Mouse (Mus musculus): ENCODE results near the gene Nacc1.

The Nacc1 gene

DNA sequence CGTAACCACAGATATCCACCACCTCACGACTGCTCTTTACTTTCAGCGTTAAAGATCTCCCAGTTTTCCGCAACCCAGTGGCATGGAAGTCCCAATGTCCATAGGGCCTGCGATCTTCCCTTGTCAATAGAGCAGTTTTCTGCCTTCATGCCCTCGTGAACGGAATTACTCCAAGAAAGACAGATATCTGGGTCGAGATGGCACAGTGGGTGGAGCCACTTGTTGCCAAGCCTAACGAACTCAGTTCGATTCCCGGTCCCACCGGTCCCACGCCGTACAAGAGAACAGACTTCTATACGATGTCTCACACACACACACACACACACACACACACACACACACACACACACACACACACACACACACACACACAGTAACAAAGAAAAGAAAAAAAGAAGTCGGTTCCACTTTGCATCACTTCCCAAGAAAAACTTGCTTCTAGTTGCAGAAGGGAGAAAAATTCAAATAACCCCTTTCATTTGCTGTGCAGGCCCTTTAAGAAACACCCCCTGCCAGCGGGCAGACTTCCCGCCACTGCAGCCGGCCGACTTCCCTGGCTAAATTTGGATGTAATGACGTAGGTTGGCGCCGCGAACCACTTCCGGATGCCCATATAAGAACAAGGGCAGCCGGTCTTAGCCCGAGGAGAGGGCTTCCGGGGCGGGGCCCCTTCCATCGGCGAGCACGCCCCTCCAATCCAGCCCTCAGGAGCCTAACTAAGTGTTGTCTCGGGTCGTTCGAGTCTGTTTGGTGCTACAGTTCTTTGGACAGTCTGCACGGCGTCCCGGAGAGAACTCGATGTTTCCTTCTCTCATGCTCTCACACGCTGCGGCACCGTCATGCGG is 24.0 kb downstream of the Nacc1 start:
- peak; percentile 91 to 97 for DNase-seq (ENCODE audit: low spot score in 2 of 2)

DNA sequence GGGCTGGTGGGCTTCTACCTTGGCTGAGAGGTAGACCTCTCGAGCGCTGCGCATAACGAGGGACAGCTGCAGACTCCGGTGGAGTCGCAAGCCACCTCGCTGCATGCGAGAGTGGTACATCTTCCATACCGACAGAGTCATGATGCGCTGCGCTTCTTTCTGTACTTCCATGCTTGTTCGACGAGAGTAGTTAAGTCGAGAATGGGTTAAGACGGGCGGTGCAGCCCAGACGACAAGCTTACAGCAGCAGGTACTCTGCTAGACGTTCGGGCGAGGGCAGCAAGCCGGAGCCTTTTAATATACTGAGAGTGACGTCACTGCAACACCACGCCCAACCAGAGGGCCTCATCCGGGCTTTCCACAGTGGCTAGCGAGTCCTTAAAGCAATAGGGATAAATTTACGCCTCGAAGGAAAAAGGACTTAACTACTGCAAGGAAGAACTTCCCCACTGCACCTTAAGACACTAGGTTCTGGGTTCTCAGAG is 25.0 kb downstream of the Nacc1 start, which contains the start of gene Ier2:
Gene Ier2 (minus strand): TSS at position 272 of the 485 bp plus-strand sequence.
- peak; percentile 88 to 96 for DNase-seq (ENCODE audit: low spot score in 2 of 2)

DNA sequence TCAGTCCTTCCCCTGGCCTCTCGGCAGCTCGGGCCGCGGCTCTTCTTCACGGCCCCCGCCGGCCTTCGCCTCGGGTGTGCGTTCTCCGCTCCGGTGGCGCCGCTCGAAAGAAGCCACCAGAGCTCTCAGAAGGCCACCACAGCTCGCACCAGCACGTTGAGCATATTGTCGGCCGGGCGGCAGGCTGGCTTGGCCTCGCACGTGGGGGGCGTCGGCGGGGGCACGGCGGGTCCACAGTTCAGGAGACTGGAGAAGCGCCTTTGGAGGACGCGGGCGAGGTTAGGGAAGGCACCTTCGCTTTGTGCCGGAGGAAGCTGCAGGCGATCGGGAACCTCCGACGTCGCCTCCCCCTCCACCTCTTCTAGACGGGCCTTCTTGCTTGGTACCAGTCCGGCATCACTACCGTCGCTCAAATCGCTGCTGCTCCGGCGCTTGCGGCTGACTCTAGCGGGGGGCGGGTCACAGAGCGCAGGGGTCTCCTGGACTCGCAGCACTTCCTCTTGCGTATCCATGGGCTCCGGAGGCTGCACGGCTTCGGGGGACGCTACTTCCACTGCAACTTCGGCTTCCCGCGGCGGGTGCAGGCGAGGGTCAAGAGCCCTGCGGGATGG is 25.6 kb downstream of the Nacc1 start:
- DNase-seq (ENCODE audit: low spot score in 2 of 2): no peak

DNA sequence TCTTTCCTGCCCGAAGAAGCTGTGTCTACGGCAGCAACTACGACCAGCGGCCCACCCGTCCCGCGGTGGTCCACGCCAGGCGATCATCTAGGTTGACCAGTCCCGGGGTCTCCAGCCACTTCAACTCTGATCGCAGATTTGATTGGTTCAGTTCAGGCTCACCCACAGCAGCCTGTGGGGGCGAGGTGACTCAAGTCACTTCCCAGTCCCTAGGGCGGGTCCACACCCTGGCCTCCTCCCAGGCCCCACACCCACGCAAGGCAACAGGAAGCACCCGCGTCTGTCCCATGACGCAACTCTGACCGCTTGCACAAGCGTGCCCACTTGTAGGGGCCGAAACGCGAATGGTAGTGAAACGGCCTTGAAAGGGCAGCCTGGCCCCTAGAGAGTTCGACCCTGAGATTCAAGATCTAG is 26.2 kb downstream of the Nacc1 start:
- peak in 1 of 2 experiments; percentile 59 for DNase-seq (ENCODE audit: low spot score in 2 of 2)

DNA sequence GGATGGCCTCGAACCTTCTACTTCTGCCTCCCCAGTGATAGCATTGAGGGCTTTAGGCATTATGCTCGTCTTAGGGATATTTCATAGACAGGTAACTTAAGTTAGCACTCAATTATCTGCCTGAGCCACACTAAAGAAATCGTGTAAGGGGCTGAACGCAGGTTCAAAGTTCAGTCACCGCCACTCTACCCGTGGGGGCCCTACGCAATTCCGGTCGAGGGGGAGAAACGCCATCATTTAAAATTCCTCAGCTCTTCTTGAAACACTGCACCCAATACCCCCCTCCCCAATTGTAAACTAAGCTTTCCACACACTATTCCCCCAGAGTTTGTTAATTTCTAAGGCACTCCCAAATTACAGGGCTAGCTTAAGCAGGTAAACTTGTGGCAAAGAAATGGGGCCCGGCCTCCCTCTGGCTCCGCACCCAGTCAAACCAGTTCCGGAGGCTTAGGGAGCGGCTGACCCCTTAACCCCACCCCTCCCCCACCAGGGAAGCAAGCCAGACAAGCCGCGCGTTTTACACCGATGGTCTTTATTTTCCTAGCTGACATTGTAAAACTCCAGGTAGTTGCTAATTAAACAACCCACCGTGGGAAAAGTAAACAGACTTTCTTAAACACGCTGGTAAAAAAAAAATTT is 26.7 kb downstream of the Nacc1 start:
- DNase-seq (ENCODE audit: low spot score in 2 of 2): no peak

DNA sequence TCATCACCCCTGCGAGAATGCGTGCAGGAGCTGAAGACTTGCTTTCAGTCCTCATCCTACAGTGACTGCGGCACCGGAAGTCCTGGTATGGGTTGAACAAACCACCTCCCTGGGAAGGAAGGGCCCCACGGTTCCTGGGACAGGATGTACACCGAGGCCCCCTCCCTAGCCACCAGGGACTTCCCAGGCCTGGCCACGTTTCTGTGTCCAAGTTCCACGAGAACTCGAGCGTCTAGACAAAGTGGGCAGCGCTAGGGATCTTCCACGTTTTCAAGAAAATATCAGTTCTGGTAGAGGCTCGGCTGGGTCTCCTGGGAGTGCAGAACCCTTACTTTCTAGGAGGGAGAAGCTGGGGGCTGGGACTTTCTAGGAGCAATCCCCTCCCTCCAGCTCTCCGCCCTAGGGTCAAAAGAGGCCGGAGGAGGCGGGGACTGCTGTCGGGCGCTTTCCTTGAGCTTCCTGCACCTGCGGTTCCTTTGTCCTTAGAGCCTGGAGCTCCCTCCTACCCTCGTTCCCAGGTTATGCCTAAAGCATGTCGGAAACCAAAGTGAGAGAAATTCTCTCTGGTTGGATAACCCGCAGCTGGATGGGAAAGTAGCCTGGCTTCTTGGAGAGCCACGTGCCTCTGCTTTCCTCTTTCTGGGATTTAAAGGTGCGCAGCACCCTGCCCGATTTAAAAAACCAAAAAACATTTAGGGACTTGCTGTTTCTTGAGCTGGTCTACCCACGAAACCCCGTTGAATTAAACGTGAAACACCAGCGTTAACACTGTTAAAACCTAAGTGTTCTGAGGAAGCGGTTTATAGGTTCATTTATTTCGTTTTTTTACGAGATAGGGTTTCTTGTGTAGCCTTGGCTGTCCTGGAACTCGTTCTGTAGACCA is 27.5 kb downstream of the Nacc1 start:
- DNase-seq (ENCODE audit: low spot score in 2 of 2): no peak

DNA sequence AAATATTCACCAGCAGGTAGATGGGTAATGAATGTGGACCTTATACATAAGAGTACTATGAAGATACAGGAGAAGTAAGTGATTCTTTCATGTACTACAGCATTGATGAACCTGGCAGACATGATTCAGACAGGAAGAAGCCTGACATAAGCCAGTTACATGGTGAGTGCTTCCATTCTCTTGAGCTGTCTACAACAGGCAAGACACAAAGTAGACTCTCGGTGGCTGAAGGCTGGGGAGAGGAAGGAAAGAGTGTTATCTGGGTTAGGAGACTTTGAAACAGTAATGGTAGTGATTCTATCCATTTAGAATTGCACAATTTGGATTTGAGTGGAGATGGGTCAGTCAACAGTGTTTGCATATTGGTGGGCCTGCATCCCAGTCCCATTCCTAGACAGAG is 28.7 kb downstream of the Nacc1 start:
- DNase-seq (ENCODE audit: low spot score in 2 of 2): no peak

DNA sequence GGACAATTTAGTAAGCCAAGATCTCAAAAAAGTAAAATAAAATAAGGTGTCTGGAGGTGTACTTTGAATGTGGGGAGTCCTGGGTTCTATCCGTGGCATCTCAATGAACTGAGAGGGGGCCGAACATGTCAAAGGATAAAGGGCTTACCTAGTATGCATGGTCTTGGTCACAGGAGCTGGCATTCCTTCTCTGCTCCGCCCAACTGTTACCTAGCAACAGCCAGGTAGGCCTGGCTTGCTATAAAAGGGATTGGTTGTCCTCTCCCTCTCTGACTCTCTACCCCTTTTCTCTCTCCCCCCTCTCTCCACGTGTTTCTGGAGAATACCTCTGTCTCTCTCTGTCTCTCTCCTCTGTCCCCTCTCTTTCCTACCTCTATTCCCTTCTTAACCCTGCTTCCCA is 30.0 kb downstream of the Nacc1 start:
- DNase-seq (ENCODE audit: low spot score in 2 of 2): no peak

DNA sequence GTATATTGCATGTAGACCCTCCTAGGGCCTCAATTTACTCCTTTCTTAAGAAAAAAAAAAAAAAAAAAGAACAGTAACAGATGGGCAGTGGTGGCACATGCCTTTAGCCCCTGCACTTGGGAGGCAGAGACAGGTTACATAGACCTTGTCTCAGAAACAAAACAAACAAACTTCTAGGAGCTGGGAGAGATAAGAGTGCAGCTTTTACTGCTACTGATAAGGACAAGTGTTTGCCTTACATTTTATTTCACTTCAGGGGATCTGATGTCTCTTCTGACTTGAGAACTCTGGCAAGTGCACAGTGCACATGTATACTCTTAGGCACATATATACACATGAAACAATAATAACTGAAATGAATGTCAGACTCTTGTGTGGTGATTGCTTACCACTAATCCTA is 30.5 kb downstream of the Nacc1 start:
- no peak for DNase-seq (ENCODE audit: low spot score in 2 of 2)

DNA sequence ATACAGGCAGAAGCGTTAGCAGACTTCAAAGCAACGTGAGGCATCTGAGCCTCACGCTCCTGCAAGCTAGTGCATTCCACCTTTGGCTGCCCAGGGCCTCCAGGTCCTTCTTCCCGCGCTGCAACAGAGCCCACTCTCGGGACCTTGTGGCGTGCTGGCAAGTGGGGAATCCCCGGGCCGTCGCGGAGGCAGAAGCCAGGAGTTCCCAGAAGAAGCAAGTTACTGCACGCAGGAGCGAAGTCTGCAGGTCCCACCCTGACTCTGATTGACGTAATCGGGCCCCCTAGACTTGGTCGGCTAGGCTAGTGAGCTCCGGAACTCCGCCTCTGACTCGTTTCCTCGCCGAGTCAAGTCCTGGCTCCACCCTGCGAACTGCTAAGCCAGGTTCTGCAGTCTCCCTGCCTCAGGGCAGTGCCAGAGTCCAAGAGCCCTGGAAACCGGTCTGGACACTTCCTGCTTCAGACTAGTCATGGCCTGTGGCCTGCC is 31.0 kb downstream of the Nacc1 start:
- DNase-seq (ENCODE audit: low spot score in 2 of 2): no peak

DNA sequence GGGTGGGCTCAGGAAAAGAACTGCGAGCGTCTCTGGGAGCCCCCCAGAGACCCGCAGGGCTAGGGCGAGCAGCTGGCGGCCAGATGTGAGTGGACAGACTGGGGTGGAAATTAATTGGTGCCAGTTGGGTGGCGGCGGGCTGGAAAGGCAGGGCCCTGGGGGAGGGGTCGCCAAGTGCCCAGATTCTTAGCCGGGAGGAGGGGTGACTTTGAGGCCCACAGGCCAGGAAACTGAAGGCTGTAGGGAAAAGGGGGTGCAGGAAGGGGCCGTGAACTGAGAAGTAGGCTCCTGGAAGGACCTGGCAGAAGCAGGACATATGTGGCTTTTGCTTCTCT is 31.5 kb downstream of the Nacc1 start:
- no peak for DNase-seq (ENCODE audit: low spot score in 2 of 2)

DNA sequence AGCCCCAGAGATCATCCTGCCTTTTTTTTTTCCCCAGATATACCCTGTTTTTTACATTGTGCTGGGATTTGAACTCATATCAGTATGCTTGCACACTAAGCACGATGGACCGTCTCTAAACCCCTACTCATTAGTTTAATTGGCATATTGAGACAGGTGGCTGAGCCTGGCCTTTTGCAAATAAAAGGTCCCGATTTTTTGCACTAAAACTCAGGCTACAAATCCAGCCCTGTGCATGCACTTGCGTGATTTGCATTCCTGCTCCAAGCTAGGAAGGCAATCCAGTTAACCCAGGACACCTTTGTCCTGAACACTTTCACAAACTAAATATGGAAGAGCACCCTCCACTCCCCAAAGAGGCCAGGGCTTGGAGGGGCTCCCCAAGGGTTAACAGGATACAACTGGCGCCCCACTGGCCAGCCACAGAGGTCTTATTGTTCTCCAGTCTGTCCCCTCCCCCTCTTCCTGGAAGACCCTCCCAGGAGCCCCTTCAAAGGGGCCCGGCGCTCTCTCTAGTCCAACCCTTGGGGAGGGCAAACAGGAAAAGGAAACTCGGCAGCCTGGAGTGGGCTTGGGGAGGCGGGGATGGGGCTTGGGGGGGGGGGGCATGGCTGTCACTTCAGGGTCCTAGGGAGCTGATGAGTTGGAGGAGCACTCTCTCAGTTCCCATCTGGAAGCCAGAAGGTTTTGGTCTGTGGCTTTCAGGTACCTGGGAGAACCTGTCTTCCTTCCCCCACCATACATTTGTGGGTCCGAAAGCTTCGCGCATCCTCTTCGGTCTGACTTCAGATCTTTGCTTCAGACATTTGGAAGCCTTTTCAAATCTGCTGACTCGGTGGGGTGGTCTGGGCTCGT is 32.1 kb downstream of the Nacc1 start:
- DNase-seq (ENCODE audit: low spot score in 2 of 2): no peak

DNA sequence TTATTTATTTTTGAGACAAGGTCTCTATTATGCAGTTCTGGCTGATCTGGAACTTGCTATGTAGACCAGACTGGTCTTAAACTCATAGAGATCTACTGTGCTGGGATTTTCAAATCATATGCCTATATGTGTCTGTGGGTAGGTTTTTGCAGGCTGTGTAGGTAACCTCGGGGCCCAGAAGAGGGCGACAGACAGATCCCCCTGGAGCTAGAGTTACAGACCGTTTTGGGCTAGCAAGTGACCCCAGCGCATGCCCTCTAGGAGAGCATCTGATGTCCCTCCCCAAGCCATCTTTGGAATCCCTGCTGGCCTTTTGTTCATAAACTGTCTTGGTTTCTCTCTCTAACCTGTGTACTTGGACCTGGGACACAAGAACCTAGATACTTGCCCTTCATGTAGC is 33.1 kb downstream of the Nacc1 start:
- DNase-seq (ENCODE audit: low spot score in 2 of 2): no peak

DNA sequence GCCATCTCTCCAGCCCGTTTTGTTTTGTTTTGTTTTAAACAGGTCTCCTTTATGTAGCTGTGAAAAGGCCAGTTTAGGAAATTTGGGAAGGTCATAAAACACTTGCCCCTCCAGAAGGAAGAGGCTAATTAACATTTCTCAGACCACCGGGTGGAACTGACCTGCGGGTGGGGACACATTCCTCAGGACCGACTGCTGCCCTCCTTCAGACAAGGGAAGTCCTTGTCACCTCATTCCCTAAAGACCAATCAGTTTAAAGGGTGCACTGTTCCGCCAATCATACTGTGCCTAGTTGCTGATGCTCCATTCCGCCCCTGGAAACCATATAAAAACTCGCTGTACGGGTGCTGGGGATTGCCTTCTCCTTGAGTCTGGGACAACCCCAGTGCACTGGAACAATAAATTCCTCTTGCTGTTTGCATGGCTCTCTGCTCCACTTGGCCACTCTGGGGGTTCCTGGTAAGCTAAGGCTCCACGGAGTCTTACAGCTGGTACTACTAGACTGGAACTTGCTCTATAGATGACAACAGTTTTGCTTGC is 34.5 kb downstream of the Nacc1 start:
- no peak for DNase-seq (ENCODE audit: low spot score in 2 of 2)

DNA sequence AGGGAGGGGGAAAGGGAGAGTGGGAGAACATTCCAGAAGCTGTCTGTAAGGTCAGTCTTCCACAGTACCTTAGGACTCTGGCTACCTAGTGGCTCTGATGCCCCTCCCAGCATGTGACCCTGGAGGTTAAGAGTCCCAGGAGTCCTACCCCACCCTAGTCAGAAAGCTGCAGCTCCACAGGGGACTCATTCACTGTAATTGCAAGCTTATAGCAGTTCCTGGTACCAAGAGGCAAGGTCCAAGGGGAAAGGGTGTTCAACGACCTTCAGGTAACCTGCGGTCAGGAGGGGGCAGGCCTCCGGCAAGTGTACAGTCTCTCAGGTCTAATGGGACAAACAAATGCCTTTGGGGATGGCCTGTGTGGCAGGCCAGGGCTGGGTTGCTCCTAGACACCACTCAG is 37.4 kb downstream of the Nacc1 start:
- DNase-seq (ENCODE audit: low spot score in 2 of 2): no peak

DNA sequence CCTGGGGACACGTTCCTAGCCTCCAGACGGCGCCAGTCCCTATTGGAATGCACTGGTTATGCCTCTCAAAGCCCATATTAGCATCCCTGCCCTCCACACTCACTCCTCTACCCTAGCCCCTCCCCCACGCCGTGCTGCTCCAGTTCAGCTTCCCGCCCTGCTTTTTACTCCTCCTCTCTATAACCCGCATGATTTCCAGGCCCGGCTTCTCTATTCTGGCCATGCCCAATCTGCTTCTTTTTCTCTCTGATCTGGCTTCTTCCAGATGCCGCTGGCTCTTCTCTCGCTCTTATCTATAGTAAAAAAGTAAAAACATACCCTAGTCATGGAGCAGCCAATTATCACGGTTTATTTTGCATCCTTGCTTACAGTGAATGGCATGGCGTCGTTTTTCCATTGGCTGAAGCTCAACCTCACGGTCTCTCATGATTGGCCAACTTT is 40.2 kb downstream of the Nacc1 start:
- no peak for DNase-seq (ENCODE audit: low spot score in 2 of 2)

DNA sequence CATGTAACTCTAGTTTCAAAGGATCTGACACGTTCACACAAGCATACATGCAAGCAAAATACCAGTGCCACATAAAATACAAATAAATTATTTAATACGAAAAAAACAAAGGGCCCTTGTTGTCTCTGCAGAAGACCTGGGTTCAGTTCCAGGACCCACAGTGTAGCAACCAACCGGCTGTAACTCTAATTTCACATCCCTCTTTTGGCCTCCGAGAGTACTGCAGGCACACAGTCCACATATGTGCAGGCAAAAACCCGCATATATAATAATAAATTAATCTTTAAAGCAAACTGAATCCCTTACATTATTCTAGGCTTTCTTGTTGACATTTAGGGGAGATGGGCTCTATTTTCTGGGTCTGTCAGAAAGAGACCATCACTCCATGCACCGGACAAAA is 40.9 kb downstream of the Nacc1 start:
- DNase-seq (ENCODE audit: low spot score in 2 of 2): no peak

DNA sequence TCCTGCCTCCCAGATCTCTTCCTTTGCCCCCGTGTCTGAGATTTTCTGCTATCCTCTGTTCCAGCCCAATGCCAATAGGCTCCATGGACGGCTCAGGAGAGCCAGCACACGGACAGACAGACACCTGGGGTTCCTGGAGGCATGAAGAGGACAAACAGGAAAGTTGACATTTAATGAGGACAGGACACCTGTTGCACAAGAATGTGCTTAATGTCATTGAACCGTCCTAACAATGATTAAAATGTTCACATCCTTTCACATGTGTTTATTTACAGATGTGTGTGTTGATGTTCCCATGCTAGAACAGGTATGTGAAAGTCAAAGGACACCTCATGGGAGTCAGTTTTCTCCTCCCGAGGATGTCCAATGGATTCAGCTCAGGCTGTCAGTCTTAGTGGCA is 44.6 kb downstream of the Nacc1 start:
- no peak for DNase-seq (ENCODE audit: low spot score in 2 of 2)

DNA sequence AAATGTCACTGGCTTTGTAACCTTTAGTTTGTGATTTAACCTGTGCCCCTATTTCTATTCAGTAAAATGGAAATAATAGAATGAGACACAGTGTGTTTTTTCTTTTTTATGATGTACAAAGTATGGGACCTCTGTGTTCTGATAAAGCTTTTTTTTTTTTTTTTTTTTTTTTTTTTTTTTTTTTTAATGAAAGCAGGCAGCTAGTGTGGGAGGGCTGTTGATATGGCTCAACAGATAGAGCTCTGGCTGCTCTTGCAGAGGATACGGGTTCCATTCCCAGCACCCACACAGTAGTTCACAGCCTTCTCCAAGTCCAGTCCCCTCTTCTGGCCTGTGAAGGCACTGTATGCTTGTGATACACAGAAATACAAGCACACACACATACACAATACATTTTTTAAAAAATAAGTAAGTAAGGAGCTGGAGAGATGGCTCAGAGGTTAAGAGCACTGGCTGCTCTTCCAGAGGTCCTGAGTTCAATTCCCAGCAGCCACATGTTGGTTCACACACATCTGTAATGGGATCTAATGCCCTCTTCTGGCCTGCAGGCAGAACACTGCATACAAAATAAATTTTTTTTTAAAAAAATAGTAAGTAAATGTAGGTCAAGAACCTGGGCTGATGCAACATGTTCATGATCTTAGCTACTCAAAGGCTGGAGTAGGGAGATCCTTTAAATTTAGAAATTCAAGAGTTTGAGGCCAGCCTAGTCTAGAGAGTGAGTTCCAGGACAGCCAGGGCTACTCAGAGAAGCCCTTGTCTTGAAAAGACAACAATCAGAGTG is 45.9 kb downstream of the Nacc1 start:
- no peak for DNase-seq (ENCODE audit: low spot score in 2 of 2)

Data from left cerebral cortex, adult 9 months (tissue).